Mouse (Mus musculus) stomach, postnatal 0 days (tissue): ENCODE data around the gene Tenm2. TPM values are rescaled to one million over a fixed set of nuclear protein-coding genes. Genes with fewer than 3 reads are reported as not detected.

Experiments used
- ATAC-seq: fragments of 200-750 bp; cut with Nextera tagmentation; 2 replicates; pipeline ENCODE4 v1.8.0; 2017; ENCODE audit not compliant: low FRiP score, low TSS enrichment
- DNase-seq: peaks from one replicate; pipeline ENCODE4 v3.0.0-alpha.2; 2016; ENCODE audit warnings: low spot score
- H3K27ac ChIP-seq: fragments of 300-500 bp; sonication (generic); replicated peaks from 2 replicates; pipeline ENCODE4 v1.5.1; 2014; ENCODE audit warnings: mild to moderate bottlenecking, control low read depth
- H3K27me3 ChIP-seq: fragments of 300-500 bp; sonication (generic); 2 replicates; pipeline ENCODE4 v1.6.1; 2014; ENCODE audit warnings: low read length; ENCODE audit not compliant: control insufficient read depth, insufficient read depth
- H3K36me3 ChIP-seq: fragments of 300-500 bp; sonication (generic); 2 replicates; pipeline ENCODE4 v1.6.1; 2014; ENCODE audit warnings: low read length, mixed read lengths; ENCODE audit not compliant: control insufficient read depth, insufficient read depth
- H3K4me1 ChIP-seq: fragments of 300-500 bp; sonication (generic); replicated peaks from 2 replicates; pipeline ENCODE4 v1.6.1; 2014; ENCODE audit warnings: antibody characterized with exemption; ENCODE audit not compliant: control insufficient read depth, insufficient read depth
- H3K4me2 ChIP-seq: fragments of 300-500 bp; sonication (generic); replicated peaks from 2 replicates; pipeline ENCODE4 v1.6.1; 2014; ENCODE audit warnings: low read depth, mild to moderate bottlenecking, control low read depth, moderate library complexity
- H3K4me3 ChIP-seq: fragments of 300-500 bp; sonication (generic); 2 replicates; pipeline ENCODE4 v1.5.1; 2014; ENCODE audit warnings: low read depth, low read length, control low read depth
- H3K9ac ChIP-seq: fragments of 300-500 bp; sonication (generic); 2 replicates; pipeline ENCODE4 v1.6.1; 2014; ENCODE audit warnings: mild to moderate bottlenecking, low read length, control low read depth, mixed read lengths
- H3K9me3 ChIP-seq: fragments of 300-500 bp; sonication (generic); 2 replicates; pipeline ENCODE4 v1.6.1; 2016; ENCODE audit warnings: low read length; ENCODE audit not compliant: control insufficient read depth
- CTCF ChIP-seq: IDR thresholded peaks from 2 replicates; pipeline ENCODE4 v1.5.1; 2016; ENCODE audit warnings: antibody characterized with exemption, low read depth, mild to moderate bottlenecking, moderate library complexity
- EP300 ChIP-seq: optimal IDR thresholded peaks from 2 replicates; pipeline ENCODE3; 2016; ENCODE audit warnings: antibody characterized with exemption
- WGBS: fragments of 180-500 bp; shearing (Covaris S2); extraction: QIAGEN DNeasy Blood & Tissue Kit; methylation state at CpG from one replicate; pipeline ENCODE4 v1.1.7; 2014; 5-methylcytosine and 5-hydroxymethylcytosine counted together
- polyA plus RNA-seq: library from polyadenylated mRNA; unstranded; fragments of >200 nt; fragmentation: Nextera tagmentation; extraction: Ambion mirVana; gene quantifications from 2 replicates; pipeline ENCODE4 v1.2.1, GENCODE M21; 2015

The Tenm2 gene
- polyA plus RNA-seq, 1 experiment from 2014 or later = 3.6 TPM

DNA sequence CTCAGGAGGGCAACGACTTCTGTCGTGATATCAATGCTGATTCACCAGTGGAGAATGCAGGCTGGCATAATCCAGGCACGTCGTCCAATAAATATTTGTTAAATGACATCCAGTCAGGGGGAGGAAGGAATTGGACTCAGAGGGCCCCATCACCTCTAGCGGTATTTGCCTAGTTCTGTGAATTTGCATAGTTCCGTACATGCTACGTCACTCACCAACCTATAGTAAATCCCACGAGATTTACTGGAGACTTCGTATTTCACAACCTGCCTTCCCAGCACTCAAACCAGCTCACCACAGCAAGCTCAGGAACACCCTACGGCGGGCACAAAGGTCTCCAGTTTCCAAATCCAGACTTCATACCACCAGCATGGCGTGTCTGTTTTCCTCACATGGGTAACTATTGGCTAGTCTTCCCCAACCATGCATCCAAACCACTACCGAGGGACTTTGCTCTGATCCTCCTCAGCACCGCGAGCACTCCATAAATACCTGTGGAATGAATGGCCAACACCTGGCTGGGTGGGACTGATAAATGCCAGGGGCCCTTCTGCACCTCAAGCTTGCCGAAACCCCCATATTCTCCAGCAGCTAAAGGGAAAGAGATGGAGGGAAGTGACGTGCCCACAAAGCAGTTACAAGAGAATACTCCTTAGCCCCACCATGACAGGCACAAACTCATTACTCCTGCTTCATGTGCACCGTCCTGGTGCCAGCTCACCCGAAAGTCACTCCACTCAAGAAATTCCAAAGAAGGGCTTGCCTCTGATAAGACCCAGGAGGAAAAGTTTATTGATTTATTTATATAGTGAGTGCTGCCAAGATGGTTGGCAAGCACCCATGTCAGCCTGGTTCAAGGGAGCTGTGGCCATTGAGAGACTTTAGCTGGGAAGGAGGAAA is 1264.7 kb downstream of the Tenm2 start:
- H3K4me3 ChIP-seq = no peak overlapping the region
- no peaks in the 10 kb centered on the region for H3K9me3 ChIP-seq
- 52% methylated on average over 19 of the region's 19 CpGs for WGBS
- no peak for TF ChIP-seq CTCF
- TF ChIP-seq EP300 = peak; percentile 64
- H3K36me3 ChIP-seq = no peaks in the 10 kb centered on the region
- DNase-seq (peak; percentile 77), ATAC-seq (peak; percentile 91)
- no peaks in the 10 kb centered on the region for H3K4me1 ChIP-seq
- H3K27ac ChIP-seq = peak overlapping the region; percentile 93
- peak overlapping the region; percentile 44 for H3K4me2 ChIP-seq
- no peak overlapping the region for H3K9ac ChIP-seq
- H3K27me3 ChIP-seq = no peaks in the 10 kb centered on the region

DNA sequence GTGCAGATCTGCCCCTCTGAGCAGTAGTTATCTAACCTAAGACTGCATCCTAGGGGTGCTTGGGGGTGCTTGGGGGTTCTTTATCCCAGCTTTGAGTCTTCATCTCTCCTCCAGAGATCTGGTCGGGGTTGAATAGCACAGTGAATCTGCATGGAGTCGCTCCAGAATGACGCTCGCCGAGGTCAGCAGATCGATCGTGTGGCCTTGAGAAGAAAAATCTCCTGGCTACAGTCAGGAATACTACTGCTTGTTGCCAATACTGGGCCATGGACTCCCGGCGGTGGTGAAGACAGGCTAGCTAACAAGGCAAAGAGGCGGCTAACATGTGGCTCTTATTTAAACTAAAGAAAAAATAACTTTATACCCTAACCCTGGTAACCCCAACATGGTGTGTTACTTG is 1267.5 kb downstream of the Tenm2 start:
- Histone ChIP-seq H3K27me3 (no peaks in the 10 kb centered on the region), H3K36me3 (no peaks in the 10 kb centered on the region), H3K4me3 (no peak overlapping the region), H3K27ac (no peak overlapping the region), H3K9ac (no peak overlapping the region), H3K9me3 (no peaks in the 10 kb centered on the region), H3K4me1 (no peaks in the 10 kb centered on the region), H3K4me2 (no peak overlapping the region)
- DNase-seq (no peak), ATAC-seq (no peak)
- WGBS = 97% methylated on average over 10 of the region's 10 CpGs
- TF ChIP-seq EP300 = no peak
- no peak for TF ChIP-seq CTCF

DNA sequence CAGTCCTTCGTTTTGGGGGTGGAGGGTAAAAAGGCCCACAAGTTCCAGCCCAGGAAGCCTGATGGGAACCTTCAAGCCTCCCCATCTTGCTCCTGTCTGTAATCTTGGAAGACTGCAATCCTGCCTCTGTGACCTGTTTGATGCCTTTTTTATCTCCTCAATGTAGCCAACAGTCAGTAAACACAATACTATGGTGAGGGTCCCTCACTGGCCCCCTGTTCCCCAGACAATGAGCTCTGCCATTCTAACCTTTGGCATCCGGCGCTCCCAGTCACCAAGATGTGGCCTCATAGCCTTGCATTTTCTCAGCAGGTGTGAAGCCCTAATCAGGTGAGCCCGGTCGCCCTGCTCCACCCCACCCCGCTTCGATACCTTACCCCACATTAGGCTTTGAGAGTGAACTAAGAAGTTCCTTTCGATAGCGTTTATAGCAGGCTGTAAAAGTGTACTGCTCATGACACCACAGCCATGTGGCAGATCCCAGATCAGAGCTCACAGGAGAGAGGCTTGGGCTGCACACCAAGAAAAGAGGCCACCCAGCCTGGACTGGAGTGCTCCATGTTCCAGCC is 1271.7 kb downstream of the Tenm2 start:
- Histone ChIP-seq H3K4me1 (no peaks in the 10 kb centered on the region), H3K27ac (peak overlapping the region; percentile 37; the same call in 1 of the 2 replicates), H3K36me3 (no peaks in the 10 kb centered on the region), H3K27me3 (no peaks in the 10 kb centered on the region), H3K9me3 (no peaks in the 10 kb centered on the region), H3K4me2 (no peak overlapping the region), H3K4me3 (no peak overlapping the region), H3K9ac (no peak overlapping the region)
- no peak for ATAC-seq
- no peak for DNase-seq
- 64% methylated on average over 9 of the region's 9 CpGs for WGBS
- TF ChIP-seq CTCF (no peak), EP300 (no peak)

DNA sequence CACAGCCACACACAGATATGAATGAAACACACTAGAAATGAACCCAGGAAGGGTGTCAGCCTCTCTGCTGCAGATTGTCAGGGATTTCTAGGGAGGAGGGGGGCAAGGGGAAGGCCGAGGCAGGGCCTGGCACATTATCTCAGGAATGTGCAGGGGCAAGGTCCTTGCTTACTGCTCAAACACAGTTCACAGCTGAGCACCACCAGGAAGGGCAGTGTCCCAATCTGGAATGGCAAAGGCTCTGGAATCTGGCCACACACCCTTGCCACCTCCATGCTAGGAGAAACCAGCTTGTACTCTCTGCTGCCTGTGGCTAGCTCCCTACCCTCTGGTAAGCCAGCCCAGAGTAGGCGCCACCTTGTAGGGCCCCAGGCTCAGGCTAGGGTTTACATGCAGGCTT is 1272.2 kb downstream of the Tenm2 start:
- Histone ChIP-seq H3K27me3 (no peaks in the 10 kb centered on the region), H3K4me3 (no peak overlapping the region), H3K27ac (peak overlapping the region; percentile 37; the same call in 1 of the 2 replicates), H3K4me1 (no peaks in the 10 kb centered on the region), H3K9ac (no peak overlapping the region), H3K36me3 (no peaks in the 10 kb centered on the region), H3K4me2 (no peak overlapping the region), H3K9me3 (no peaks in the 10 kb centered on the region)
- TF ChIP-seq EP300 = no peak
- TF ChIP-seq CTCF = no peak
- peak; percentile 75 for DNase-seq
- ATAC-seq = peak; percentile 86
- 32% methylated on average over 2 of the region's 2 CpGs for WGBS

DNA sequence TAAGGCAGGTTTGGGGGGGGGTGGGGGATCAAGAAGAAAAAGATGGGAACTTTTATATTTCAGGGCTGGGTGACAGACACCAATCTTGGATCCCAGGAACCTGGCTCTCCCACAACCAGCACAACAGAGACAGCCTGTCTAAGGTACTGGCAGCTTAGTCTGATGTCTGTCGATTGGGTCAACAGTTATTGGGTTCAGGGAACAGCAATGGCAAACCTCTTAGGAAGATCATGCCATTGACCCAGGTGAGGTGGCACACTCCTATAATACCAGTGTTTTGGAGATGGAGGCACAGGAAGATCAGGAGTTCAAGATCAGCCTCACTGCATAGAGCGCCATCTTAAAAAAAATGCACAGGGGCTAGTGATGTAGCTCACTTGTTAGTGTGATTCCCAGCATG is 1273.3 kb downstream of the Tenm2 start:
- H3K9ac ChIP-seq = no peak overlapping the region
- TF ChIP-seq EP300 (no peak), CTCF (no peak)
- H3K36me3 ChIP-seq = no peaks in the 10 kb centered on the region
- no peaks in the 10 kb centered on the region for H3K27me3 ChIP-seq
- H3K4me3 ChIP-seq = no peak overlapping the region
- H3K27ac ChIP-seq = no peak overlapping the region
- no peak for DNase-seq
- H3K9me3 ChIP-seq = no peaks in the 10 kb centered on the region
- ATAC-seq = no peak
- no peak overlapping the region for H3K4me2 ChIP-seq
- WGBS = 83% methylated on average over 2 of the region's 2 CpGs
- no peaks in the 10 kb centered on the region for H3K4me1 ChIP-seq

DNA sequence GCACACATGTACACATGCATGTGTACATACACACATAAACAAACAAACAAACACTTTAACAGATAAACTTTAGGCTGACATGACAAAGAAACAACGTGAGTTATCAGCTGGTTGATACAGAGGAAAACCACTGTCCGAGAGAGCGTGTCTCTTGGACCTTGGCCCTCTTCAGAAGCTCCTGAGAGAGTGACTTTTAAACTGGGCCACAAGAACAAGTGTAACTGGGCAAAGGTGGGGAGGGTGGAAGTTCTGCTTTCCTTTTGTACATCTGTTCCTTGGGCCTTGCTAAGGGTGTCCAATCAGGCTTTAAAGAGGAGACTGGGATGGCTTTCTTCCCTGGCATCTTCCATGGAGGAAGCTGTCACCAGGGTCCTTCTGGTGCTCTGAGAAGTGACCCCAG is 1276.5 kb downstream of the Tenm2 start:
- ATAC-seq = no peak
- 68% methylated on average over 3 of the region's 3 CpGs for WGBS
- Histone ChIP-seq H3K4me3 (no peak overlapping the region), H3K9me3 (no peaks in the 10 kb centered on the region), H3K9ac (no peak overlapping the region), H3K27me3 (no peaks in the 10 kb centered on the region), H3K4me1 (no peaks in the 10 kb centered on the region), H3K36me3 (no peaks in the 10 kb centered on the region), H3K4me2 (no peak overlapping the region), H3K27ac (no peak overlapping the region)
- no peak for DNase-seq
- TF ChIP-seq EP300 (no peak), CTCF (no peak)
